Mouse (Mus musculus): ENCODE results near the gene Cdh7. TPM values are rescaled to one million over a fixed set of nuclear protein-coding genes. Genes with fewer than 3 reads are reported as not detected.

Gene Cdh7
- not detected in 2 replicates for polyA plus RNA-seq (2012; rRNA removed)

GRCm38 (mm10) chr1:109982064-109982808 is at the start of gene Cdh7:
Gene Cdh7, plus strand, starts transcription at chr1:109982431.

Measured in colon, adult 2 months (tissue).